Mouse (Mus musculus): ENCODE results near the gene Nfkbia.

Gene Nfkbia

GRCm38 (mm10) chr12:55490722-55491449 is 1.6 kb downstream of the Nfkbia start:
- no peak for DNase-seq (ENCODE audit: low spot score in 2 of 2)

GRCm38 (mm10) chr12:55489986-55490721 is 2.3 kb downstream of the Nfkbia start:
- no peak for DNase-seq (ENCODE audit: low spot score in 2 of 2)

GRCm38 (mm10) chr12:55488661-55489447 is 3.6 kb downstream of the Nfkbia start:
- peak; percentile 43 to 73 for DNase-seq (ENCODE audit: low spot score in 2 of 2)

- DNase-seq (ENCODE audit: low spot score in 2 of 2): no peak
These were observed 4.4 kb downstream of the Nfkbia start for GRCm38 (mm10) chr12:55487843-55488660.

GRCm38 (mm10) chr12:55486923-55487674 is 5.3 kb downstream of the Nfkbia start:
- no peak for DNase-seq (ENCODE audit: low spot score in 2 of 2)

GRCm38 (mm10) chr12:55484800-55485199 is 7.6 kb downstream of the Nfkbia start:
- DNase-seq (ENCODE audit: low spot score in 2 of 2): no peak

GRCm38 (mm10) chr12:55484079-55484774 is 8.2 kb downstream of the Nfkbia start:
- DNase-seq (ENCODE audit: low spot score in 2 of 2): no peak

- DNase-seq (ENCODE audit: low spot score in 2 of 2): no peak
These were observed 8.9 kb downstream of the Nfkbia start for GRCm38 (mm10) chr12:55483591-55483990.

GRCm38 (mm10) chr12:55482732-55483131 is 9.7 kb downstream of the Nfkbia start:
- no peak for DNase-seq (ENCODE audit: low spot score in 2 of 2)

- DNase-seq (ENCODE audit: low spot score in 2 of 2): no peak
These were observed 10.7 kb downstream of the Nfkbia start for GRCm38 (mm10) chr12:55481739-55482138.

GRCm38 (mm10) chr12:55480471-55481153 is 11.8 kb downstream of the Nfkbia start:
- no peak for DNase-seq (ENCODE audit: low spot score in 2 of 2)

GRCm38 (mm10) chr12:55478901-55479300 is 13.5 kb downstream of the Nfkbia start:
- DNase-seq (ENCODE audit: low spot score in 2 of 2): no peak

GRCm38 (mm10) chr12:55474209-55474583 is 18.3 kb downstream of the Nfkbia start:
- DNase-seq (ENCODE audit: low spot score in 2 of 2): no peak

- no peak for DNase-seq (ENCODE audit: low spot score in 2 of 2)
These were observed 18.9 kb downstream of the Nfkbia start for GRCm38 (mm10) chr12:55473250-55474208.

- DNase-seq (ENCODE audit: low spot score in 2 of 2): no peak
These were observed 21.1 kb downstream of the Nfkbia start for GRCm38 (mm10) chr12:55471344-55471743.

- DNase-seq (ENCODE audit: low spot score in 2 of 2): no peak
These were observed 22.0 kb downstream of the Nfkbia start for GRCm38 (mm10) chr12:55470442-55470841.

GRCm38 (mm10) chr12:55467331-55468180 is 24.9 kb downstream of the Nfkbia start:
- DNase-seq (ENCODE audit: low spot score in 2 of 2): no peak
